Mouse (Mus musculus): Measurements from ENCODE around the gene Gm5741. TPM values are rescaled to one million over a fixed set of nuclear protein-coding genes. Genes with fewer than 3 reads are reported as not detected.
"Not testable (repeated sequence)": the region's sequence is repeated elsewhere in the genome, so short reads cannot be mapped to it uniquely, and the experiment has no call there.

Gene Gm5741
- polyA plus RNA-seq, 1 experiment from 2014 or later: not detected

DNA sequence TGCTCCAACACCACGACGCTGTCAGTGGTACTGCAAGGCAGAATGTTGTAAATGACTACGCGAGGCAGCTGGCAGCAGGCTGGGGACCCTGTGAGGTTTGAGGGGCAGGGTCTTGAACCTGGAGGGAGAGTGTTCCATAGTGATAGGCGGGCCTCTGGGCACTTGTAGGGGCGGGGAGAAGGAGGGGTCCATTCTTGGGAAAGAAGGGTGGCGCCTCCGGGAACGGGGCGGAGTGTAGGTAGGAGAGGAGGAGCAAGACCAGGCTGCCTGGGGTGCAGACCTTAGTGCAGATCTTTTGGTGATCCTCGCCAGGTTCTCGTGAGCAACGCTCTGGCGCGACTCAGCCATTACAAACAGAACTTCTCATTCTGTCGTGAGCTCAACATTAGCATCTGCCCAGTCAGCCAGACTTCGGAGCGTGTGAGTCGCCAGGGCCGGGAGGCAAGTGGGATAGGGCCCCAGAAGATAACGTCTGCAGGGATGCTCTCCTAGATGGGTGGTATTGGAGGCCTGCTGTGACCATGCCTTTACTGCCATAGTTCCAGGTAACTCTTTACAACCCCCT, 23.8 kb upstream of the Gm5741 start:
- Histone ChIP-seq H3K27ac (no peak overlapping the region), H3K9ac (no peak overlapping the region), H3K4me2 (replicated peaks) (no peak overlapping the region), H3K9me3 (ENCODE audit: control insufficient read depth, low read length) (no peaks in the 10 kb centered on the region), H3K4me3 (replicated peaks; ENCODE audit: low read length) (no peak overlapping the region), H3K36me3 (replicated peaks; ENCODE audit: control insufficient read depth, insufficient read depth) (peaks cover 48% of the 10 kb centered on the region), H3K27me3 (ENCODE audit: control insufficient read depth, insufficient read depth, low read length) (no peaks in the 10 kb centered on the region), H3K4me1 (replicated peaks; ENCODE audit: control insufficient read depth, insufficient read depth, low read length) (no peaks in the 10 kb centered on the region)
- DNase-seq (ENCODE audit: low spot score): no peak
- WGBS: 36% methylated on average over 21 of the region's 21 CpGs
- ATAC-seq (ENCODE audit: low FRiP score): no peak

DNA sequence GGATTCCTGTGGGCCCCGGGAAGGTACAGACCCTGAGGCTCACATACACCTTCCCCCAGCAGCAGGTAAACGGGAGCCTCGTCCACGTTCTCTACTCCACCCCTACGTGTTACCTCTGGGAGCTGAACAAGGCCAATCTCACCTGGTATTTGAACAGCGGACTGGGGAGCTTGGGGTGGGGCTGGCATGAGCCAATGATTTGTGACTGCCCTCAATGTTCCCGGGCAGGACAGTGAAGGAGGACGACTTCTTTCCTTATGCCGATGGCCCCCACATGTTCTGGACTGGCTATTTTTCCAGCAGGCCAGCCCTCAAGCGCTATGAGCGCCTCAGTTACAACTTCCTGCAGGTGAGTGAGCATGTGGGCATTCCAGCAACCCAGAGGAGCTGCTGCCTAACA, 23.1 kb upstream of the Gm5741 start:
- DNase-seq (ENCODE audit: low spot score) (no peak), ATAC-seq (ENCODE audit: low FRiP score) (no peak)
- Histone ChIP-seq H3K9ac (no peak overlapping the region), H3K27me3 (ENCODE audit: control insufficient read depth, insufficient read depth, low read length) (no peaks in the 10 kb centered on the region), H3K4me1 (replicated peaks; ENCODE audit: control insufficient read depth, insufficient read depth, low read length) (no peaks in the 10 kb centered on the region), H3K27ac (no peak overlapping the region), H3K9me3 (ENCODE audit: control insufficient read depth, low read length) (no peaks in the 10 kb centered on the region), H3K36me3 (replicated peaks; ENCODE audit: control insufficient read depth, insufficient read depth) (peaks cover 41% of the 10 kb centered on the region), H3K4me2 (replicated peaks) (no peak overlapping the region), H3K4me3 (replicated peaks; ENCODE audit: low read length) (no peak overlapping the region)
- 94% methylated on average over 11 of the region's 11 CpGs for WGBS

DNA sequence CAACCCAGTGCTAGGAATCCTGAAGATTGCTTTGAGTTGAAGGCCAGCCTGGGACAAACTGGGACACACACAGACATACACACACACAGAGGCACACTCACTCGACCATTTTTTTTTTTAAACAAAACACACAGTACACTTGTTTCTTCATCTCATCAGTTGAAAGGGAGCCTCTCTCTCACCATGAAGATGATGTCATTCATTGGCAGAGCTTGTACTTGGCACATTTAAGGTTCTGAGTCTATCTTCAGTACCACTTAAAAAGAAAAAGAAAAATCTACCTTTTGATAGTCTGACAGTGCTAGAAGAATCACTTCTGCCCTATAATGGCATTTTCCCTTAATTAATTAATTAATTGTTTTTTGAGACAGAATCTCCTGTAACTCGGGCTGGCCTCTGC, 21.0 kb upstream of the Gm5741 start:
- H3K4me2 ChIP-seq (replicated peaks): no peak overlapping the region
- peaks cover 22% of the 10 kb centered on the region; the same call in 1 of the 2 replicates for H3K36me3 ChIP-seq (replicated peaks; ENCODE audit: control insufficient read depth, insufficient read depth)
- no peaks in the 10 kb centered on the region for H3K27me3 ChIP-seq (ENCODE audit: control insufficient read depth, insufficient read depth, low read length)
- 89% methylated on average over 2 of the region's 2 CpGs for WGBS
- no peaks in the 10 kb centered on the region; the same call in 1 of the 2 replicates for H3K4me1 ChIP-seq (replicated peaks; ENCODE audit: control insufficient read depth, insufficient read depth, low read length)
- DNase-seq (ENCODE audit: low spot score) (no peak), ATAC-seq (ENCODE audit: low FRiP score) (no peak)
- no peak overlapping the region for H3K4me3 ChIP-seq (replicated peaks; ENCODE audit: low read length)
- H3K9me3 ChIP-seq (ENCODE audit: control insufficient read depth, low read length): no peaks in the 10 kb centered on the region
- no peak overlapping the region for H3K9ac ChIP-seq
- no peak overlapping the region for H3K27ac ChIP-seq

DNA sequence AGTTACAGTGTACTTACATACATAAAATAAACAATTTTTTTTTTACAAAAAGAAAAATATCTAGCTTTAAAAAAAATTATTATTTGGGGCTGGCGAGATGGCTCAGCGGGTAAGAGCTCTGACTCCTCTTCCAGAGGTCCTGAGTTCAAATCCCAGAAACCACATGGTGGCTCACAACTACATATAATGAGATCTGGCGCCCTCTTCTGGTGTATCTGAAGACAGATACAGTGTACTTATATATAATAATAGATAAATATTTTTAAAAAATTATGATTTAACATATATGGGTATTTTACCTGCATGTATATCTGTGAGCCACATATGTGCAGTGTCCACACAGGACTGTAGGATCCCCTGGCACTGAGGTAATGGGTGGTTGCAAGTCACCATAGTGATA, 18.5 kb upstream of the Gm5741 start:
- H3K27ac ChIP-seq: no peak overlapping the region
- no peaks in the 10 kb centered on the region for H3K27me3 ChIP-seq (ENCODE audit: control insufficient read depth, insufficient read depth, low read length)
- 80% methylated on average over 3 of the region's 3 CpGs for WGBS
- ATAC-seq (ENCODE audit: low FRiP score) (no peak), DNase-seq (ENCODE audit: low spot score) (no peak)
- H3K9me3 ChIP-seq (ENCODE audit: control insufficient read depth, low read length): no peaks in the 10 kb centered on the region
- H3K4me2 ChIP-seq (replicated peaks): no peak overlapping the region
- H3K4me3 ChIP-seq (replicated peaks; ENCODE audit: low read length): no peak overlapping the region
- peaks cover 19% of the 10 kb centered on the region; the same call in 1 of the 2 replicates for H3K36me3 ChIP-seq (replicated peaks; ENCODE audit: control insufficient read depth, insufficient read depth)
- H3K9ac ChIP-seq: no peak overlapping the region
- peaks cover 5% of the 10 kb centered on the region; the same call in 1 of the 2 replicates for H3K4me1 ChIP-seq (replicated peaks; ENCODE audit: control insufficient read depth, insufficient read depth, low read length)

DNA sequence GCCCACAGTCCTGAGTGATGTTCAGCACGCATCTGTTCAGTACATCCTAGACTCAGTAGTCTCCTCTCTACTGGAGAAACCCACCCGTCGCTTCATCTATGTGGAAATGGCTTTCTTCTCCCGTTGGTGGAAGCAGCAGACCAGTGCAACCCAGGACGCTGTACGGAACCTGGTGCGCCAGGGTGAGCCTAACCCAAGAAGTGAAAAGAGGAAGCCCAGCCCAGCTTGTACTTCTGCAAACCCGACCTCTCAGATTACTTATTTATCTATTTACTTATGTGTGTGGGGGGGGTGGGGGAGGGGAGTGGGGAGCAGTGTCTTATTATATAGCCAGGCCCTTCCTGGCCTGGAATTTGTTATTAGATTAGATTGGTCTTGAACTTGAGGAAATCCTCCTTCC, 16.9 kb upstream of the Gm5741 start:
- no peaks in the 10 kb centered on the region for H3K9me3 ChIP-seq (ENCODE audit: control insufficient read depth, low read length)
- DNase-seq (ENCODE audit: low spot score) (no peak), ATAC-seq (ENCODE audit: low FRiP score) (no peak)
- H3K36me3 ChIP-seq (replicated peaks; ENCODE audit: control insufficient read depth, insufficient read depth): peaks cover 19% of the 10 kb centered on the region; the same call in 1 of the 2 replicates
- H3K27ac ChIP-seq: no peak overlapping the region
- no peak overlapping the region for H3K4me3 ChIP-seq (replicated peaks; ENCODE audit: low read length)
- H3K4me1 ChIP-seq (replicated peaks; ENCODE audit: control insufficient read depth, insufficient read depth, low read length): peaks cover 9% of the 10 kb centered on the region
- no peaks in the 10 kb centered on the region for H3K27me3 ChIP-seq (ENCODE audit: control insufficient read depth, insufficient read depth, low read length)
- H3K9ac ChIP-seq: no peak overlapping the region
- 93% methylated on average over 8 of the region's 8 CpGs for WGBS
- no peak overlapping the region for H3K4me2 ChIP-seq (replicated peaks)

DNA sequence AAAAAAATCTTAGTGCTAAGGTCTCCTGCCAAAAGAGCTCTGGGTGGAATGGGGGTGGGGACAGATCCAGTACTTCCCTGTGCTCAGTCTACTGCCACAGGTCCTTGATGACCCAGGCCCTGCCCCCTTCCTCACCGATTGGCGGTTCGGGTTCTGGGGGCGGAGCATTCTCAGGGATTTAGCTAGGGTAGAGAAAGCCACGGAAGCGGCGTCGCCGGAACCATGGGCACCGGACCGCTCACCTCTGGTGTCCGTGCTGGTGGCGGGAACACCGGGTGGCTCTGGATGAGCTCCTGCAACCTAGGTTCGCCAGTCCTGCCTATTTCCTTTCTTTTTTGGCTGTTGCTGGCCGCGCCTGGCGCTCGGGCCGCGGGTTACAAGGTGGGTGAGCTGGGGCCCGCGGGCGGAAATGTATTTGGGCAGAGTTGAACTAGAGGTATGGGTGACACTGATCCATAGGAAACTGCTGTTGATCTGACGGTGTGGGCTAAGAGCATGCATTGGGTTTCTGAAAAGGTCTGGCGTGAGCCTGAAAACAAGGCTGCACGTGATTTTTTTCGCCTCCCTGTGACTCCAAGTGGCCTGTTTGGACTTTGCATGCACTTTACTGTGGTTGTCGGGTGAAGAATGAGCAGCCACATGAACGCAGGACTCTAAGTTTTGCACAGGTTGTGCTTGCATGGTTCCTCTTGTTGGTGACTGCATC, 15.5 kb upstream of the Gm5741 start, which contains the start of gene Man2b1:
Gene Man2b1 (plus strand): TSS at position 163 of the 706 bp plus-strand sequence.
- H3K27ac ChIP-seq: no peak within 1 kb of the TSS
- DNase-seq (ENCODE audit: low spot score) (peak; percentile 71), ATAC-seq (ENCODE audit: low FRiP score) (peak; percentile 85)
- H3K4me2 ChIP-seq (replicated peaks): peak within 1 kb of the TSS; percentile 68
- peaks cover 26% of the 10 kb centered on the region for H3K36me3 ChIP-seq (replicated peaks; ENCODE audit: control insufficient read depth, insufficient read depth)
- H3K4me1 ChIP-seq (replicated peaks; ENCODE audit: control insufficient read depth, insufficient read depth, low read length): peaks cover 12% of the 10 kb centered on the region
- no peaks in the 10 kb centered on the region for H3K27me3 ChIP-seq (ENCODE audit: control insufficient read depth, insufficient read depth, low read length)
- H3K9me3 ChIP-seq (ENCODE audit: control insufficient read depth, low read length): no peaks in the 10 kb centered on the region
- peak within 1 kb of the TSS; percentile 54 for H3K9ac ChIP-seq
- WGBS: under 1% methylated on average over 30 of the region's 30 CpGs
- H3K4me3 ChIP-seq (replicated peaks; ENCODE audit: low read length): peak within 1 kb of the TSS; percentile 42

DNA sequence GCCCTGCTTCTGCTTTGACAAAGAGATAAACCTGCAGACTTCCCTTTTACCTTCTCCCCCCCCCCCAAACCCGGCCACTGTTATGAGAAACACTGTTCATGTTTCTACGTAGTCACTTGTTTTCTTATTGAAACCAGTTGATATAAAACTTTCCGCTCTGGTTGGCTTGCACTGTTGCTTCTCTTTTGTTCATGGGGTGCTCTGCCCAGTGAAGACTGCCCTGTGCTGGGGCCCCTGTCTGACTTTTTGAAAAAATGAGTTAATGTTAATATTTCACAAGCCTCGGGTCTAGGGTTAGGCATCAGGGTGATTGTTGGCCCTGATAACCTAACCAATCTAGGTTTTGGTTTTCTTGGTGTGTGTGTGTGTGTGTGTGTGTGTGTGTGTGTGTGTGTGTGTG, 14.4 kb upstream of the Gm5741 start:
- H3K27ac ChIP-seq; H3K4me2 ChIP-seq (replicated peaks); DNase-seq (ENCODE audit: low spot score); H3K9ac ChIP-seq; H3K9me3 ChIP-seq (ENCODE audit: control insufficient read depth, low read length); H3K4me3 ChIP-seq (replicated peaks; ENCODE audit: low read length); ATAC-seq (ENCODE audit: low FRiP score); H3K27me3 ChIP-seq (ENCODE audit: control insufficient read depth, insufficient read depth, low read length): not testable (repeated sequence)
- 92% methylated on average over 4 of the region's 4 CpGs for WGBS
- Histone ChIP-seq H3K4me1 (replicated peaks; ENCODE audit: control insufficient read depth, insufficient read depth, low read length) (peaks cover 12% of the 10 kb centered on the region), H3K36me3 (replicated peaks; ENCODE audit: control insufficient read depth, insufficient read depth) (peaks cover 23% of the 10 kb centered on the region)

DNA sequence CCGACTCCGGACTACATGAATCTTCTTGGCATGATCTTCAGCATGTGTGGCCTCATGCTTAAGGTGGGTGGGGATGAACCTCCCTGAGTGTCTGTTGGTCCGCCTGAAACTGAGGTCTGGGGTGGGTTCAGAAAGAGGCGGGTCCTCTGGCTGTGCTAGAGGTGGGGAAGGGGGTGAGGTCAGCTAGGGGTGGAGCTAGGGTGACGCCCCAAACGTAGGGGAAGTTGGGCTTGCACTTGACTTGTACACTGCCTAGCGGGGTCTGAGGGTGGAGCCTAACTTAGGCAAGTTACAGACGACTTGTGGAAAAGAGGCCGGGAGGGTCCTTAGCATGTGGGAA, 13.4 kb upstream of the Gm5741 start, which contains the start of gene Wdr83:
Gene Wdr83 (minus strand): TSS at position 91 of the 340 bp plus-strand sequence.
- peaks cover 12% of the 10 kb centered on the region for H3K4me1 ChIP-seq (replicated peaks; ENCODE audit: control insufficient read depth, insufficient read depth, low read length)
- H3K4me3 ChIP-seq (replicated peaks; ENCODE audit: low read length): peak within 1 kb of the TSS; percentile 78
- H3K27me3 ChIP-seq (ENCODE audit: control insufficient read depth, insufficient read depth, low read length): no peaks in the 10 kb centered on the region
- ATAC-seq (ENCODE audit: low FRiP score): 0 out of 2 replicates have a peak, but pooled peaks have one; percentile 14
- H3K9me3 ChIP-seq (ENCODE audit: control insufficient read depth, low read length): no peaks in the 10 kb centered on the region
- H3K27ac ChIP-seq: no peak within 1 kb of the TSS; the same call in 1 of the 2 replicates
- WGBS: 1% methylated on average over 9 of the region's 9 CpGs
- peaks cover 22% of the 10 kb centered on the region for H3K36me3 ChIP-seq (replicated peaks; ENCODE audit: control insufficient read depth, insufficient read depth)
- no peak for DNase-seq (ENCODE audit: low spot score)
- H3K4me2 ChIP-seq (replicated peaks): peak within 1 kb of the TSS; percentile 62
- H3K9ac ChIP-seq: peak within 1 kb of the TSS; percentile 87

DNA sequence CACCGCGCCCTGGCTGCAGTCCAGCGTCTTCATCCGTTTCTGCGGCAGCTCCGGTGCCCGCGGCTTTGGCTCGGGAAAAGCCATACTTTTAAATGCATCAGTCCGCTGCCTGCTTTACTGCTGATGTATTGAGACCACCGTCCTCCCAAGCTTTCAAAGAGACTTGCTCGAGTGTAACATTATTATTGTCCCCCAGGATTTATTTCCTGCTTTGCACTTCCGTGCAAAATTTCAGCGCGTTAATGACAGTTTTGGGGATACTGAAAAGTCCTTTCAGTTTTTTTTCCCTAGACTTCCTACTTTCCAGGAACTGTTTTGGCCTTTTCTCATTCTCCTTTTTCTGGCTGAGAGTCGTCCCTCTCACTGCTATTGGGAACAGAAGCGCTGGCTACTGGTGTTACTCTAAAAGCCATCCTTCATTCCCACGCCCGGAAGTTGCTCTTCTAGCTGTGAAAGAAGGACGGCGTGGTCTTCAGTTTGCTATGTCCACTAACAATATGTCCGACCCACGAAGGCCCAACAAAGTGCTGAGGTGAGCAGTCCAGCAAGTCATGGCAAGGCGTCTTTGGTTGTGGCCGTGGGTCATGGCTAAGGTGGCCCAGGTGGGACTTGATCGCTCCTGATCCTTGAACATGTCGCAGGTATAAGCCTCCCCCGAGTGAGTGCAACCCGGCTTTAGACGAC, 12.9 kb upstream of the Gm5741 start, which contains the start of gene Wdr83os:
Gene Wdr83os (plus strand): TSS at position 209 of the 684 bp plus-strand sequence.
- Histone ChIP-seq H3K4me2 (replicated peaks) (peak within 1 kb of the TSS; percentile 62), H3K4me1 (replicated peaks; ENCODE audit: control insufficient read depth, insufficient read depth, low read length) (peaks cover 12% of the 10 kb centered on the region), H3K27ac (no peak within 1 kb of the TSS; the same call in 1 of the 2 replicates), H3K9me3 (ENCODE audit: control insufficient read depth, low read length) (no peaks in the 10 kb centered on the region), H3K36me3 (replicated peaks; ENCODE audit: control insufficient read depth, insufficient read depth) (peaks cover 27% of the 10 kb centered on the region), H3K4me3 (replicated peaks; ENCODE audit: low read length) (peak within 1 kb of the TSS; percentile 78), H3K27me3 (ENCODE audit: control insufficient read depth, insufficient read depth, low read length) (no peaks in the 10 kb centered on the region), H3K9ac (peak within 1 kb of the TSS; percentile 87)
- WGBS: under 1% methylated on average over 30 of the region's 30 CpGs
- ATAC-seq (ENCODE audit: low FRiP score) (0 out of 2 replicates have a peak, but pooled peaks have one; percentile 16), DNase-seq (ENCODE audit: low spot score) (peak; percentile 77)

All from hindbrain, embryonic 14.5 days (tissue).